Mouse (Mus musculus) embryo, embryonic 9.5 days (tissue): ENCODE data around the gene Ecsit.

Source experiments
- DNase-seq: peaks from one replicate; pipeline ENCODE4 v3.0.0-alpha.2; 2017; ENCODE audit errors: extremely low spot score

The Ecsit gene

GRCm38 (mm10) chr9:22085022-22085834 lies at the start of gene Ecsit:
Ecsit (minus strand) TSS chr9:22085438.
- DNase-seq: peak; percentile 90

GRCm38 (mm10) chr9:22134246-22134890 lies 49.1 kb upstream of the Ecsit start:
- no peak for DNase-seq

GRCm38 (mm10) chr9:22132220-22132619 lies 47.0 kb upstream of the Ecsit start:
- DNase-seq: no peak

GRCm38 (mm10) chr9:22131226-22131981 lies 46.2 kb upstream of the Ecsit start:
- DNase-seq: peak; percentile 52

DNA sequence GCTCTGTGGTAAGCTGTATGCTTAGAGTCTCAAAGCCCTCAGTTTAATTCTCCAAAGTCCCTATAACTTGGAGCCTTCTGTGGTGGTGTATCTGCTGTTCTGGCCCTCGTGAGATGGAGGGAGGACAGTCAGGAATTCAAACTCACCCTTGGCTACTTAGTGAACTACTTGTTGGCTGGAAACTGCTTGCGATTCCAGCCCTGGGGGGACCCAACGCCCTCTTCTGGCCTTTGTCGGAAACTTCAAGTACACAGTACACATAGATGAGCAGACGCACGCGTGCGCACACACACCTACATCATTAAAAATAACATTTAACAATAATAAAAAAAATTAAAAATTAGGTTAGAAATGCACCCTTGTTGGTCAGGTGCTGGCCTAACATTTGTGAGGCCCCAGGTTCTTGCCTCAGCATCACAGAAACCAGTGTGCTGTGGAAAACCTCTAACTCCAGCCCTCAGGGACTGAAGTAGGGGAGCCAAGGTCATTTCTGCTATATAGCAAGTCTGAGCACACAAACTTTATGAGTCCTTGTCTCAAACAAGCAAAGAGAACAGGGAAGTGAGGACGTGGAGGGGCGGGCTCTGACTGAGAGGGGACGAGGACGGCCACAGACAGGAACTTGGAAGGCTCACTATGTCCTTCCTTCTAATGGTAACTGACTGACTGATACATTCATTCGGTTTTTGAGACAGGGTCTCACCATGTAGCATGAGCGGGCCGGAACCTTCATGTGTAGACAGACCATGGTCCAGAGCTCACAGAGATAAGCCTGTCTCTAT lies 40.2 kb upstream of the Ecsit start:
- DNase-seq: no peak

- DNase-seq: no peak
Observed at GRCm38 (mm10) chr9:22124169-22124568, 38.9 kb upstream of the Ecsit start.

DNA sequence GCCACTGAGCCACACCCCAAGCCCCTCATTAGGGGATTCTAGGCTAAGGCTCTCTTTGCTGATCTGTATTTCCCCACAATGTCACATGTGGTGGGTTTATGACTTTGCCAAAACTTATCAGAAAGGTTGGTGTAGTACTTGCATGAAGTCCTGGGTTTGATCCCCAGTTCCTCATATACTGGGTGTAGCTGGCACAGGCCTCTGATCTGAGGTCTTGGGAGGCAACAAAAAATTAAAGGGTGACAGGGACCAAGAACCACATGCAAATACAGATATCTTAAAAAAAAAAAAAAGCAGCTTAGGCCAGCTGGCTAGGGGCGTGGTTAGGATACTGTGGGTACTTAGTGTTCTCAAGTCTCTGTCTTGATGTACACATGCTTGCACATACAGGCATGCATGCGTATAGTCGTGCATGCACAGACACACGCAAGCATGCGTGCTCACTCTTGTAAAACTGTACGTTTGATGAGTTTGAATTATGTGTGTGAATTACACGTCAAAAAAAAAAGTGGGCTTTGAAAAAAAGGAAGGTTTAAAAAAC lies 37.9 kb upstream of the Ecsit start:
- DNase-seq: no peak

- no peak for DNase-seq
Observed at GRCm38 (mm10) chr9:22122005-22122404, 36.8 kb upstream of the Ecsit start.

DNA sequence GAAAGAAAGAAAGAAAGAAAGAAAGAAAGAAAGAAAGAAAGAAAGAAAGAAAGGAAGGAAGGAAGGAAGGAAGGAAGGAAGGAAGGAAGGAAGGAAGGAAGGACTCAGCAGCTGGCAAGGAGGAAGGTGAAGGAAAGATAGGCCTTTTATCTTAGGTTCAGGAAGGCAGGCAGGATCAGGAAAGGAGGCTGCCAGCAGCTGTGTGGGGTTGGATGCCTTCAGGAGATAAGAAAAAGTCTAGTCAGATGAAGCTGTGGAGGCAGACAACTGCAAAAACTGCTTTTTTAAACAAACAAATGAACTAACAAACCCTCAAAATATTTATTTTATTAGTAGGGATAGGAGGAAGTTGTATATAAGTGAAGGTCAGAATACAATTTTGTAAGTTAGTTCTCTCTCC lies 36.3 kb upstream of the Ecsit start:
- DNase-seq: no peak

- no peak for DNase-seq
Observed at GRCm38 (mm10) chr9:22119543-22119942, 34.3 kb upstream of the Ecsit start.

DNA sequence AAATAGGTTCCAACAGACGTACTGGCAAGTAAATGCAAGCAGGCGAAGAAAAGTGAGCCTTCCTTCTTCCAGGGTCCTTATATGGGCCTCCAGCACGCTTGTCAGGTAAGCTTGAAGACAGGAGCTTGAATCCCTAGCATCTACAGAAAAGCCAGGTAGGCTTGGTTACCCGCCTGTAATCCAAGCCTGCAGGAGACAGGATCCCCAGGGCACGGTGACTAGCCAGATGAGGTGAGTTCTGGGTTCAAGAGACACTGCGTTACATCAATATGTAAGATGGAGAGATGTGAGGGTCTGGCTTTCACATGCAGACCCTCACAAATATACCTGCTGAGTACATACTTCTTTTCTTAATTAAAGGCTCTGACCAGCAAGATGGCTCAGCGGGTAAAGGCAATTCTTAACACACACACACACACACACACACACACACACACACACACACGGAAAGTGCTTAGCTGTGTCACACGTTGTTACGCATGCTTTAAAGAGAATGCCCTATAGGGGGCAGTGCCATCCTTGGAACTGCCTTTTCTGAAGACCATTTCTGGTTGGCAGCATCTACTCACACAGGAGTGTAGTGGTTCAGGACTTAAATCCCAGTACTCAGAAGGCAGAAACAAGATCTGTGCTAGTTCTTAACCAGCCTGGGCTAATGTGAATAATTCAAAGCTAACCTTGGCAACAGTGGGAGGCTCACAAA lies 32.7 kb upstream of the Ecsit start:
- no peak for DNase-seq

GRCm38 (mm10) chr9:22116740-22117426 lies 31.6 kb upstream of the Ecsit start, which contains the start of gene Elof1:
Elof1 (minus strand) TSS chr9:22117172.
- DNase-seq: peak; percentile 91

DNA sequence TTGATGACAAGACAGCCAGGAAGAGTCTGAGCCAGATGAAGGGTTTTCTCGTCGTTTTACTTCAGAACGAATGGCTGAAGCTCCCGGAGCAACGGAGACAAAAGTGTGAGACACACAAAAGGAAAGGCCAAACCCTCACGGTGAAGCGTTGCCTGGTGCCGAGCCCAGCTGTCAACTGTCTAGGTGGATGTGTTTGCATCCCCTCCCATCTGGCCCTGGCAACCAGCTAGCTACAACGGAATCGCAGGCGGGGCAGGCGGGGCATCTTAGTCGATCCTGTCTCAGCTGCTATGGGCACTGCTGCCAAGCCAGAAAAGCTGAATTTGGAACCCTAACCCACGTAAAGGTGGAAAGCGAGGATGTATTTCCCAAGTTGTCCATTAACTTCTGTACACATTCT lies 30.8 kb upstream of the Ecsit start:
- no peak for DNase-seq

DNA sequence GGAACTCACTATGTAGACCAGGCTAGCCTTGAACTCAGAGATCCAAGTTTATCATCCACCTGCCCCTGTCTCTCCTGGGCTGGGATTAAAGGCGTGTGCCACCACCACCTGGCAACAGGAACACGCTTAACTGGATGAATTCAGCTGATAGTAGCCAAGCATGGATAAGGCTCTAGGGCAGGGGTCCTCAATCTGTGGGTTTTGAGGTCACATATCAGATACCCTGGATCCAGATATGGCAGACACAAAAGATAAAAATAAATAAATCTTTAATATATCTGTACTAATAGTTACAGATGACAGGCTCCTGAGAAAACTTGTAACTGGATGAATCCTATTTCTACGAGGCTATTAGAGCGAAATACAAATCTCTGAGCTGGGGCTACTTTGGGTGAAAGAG lies 30.4 kb upstream of the Ecsit start:
- no peak for DNase-seq

DNA sequence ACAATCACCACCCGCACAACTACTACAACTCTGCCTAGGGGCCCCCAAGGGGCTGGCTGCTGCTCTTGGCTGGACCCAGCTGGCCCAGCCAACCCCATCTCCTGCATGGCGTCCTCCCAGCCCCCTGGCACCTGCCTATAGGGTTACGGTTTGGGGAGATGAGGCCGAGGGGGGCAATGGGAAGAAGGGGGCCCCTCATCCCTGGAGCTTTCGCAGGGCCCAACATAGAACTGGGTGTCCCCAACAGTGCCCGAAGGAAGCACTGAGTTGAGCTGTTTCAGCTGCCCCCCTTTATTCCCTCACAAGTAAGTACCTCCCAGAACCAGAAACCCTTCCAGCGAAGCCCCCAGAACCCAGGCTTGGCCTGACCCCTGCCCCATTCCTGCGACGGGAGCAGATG lies 23.0 kb upstream of the Ecsit start:
- DNase-seq: no peak

- DNase-seq: peak; percentile 11
Observed at GRCm38 (mm10) chr9:22099922-22100321, 14.7 kb upstream of the Ecsit start.

GRCm38 (mm10) chr9:22098993-22099696 lies 13.9 kb upstream of the Ecsit start, which contains the start of gene Cnn1:
Cnn1 (plus strand) TSS chr9:22099216.
- peak; percentile 6 for DNase-seq

DNA sequence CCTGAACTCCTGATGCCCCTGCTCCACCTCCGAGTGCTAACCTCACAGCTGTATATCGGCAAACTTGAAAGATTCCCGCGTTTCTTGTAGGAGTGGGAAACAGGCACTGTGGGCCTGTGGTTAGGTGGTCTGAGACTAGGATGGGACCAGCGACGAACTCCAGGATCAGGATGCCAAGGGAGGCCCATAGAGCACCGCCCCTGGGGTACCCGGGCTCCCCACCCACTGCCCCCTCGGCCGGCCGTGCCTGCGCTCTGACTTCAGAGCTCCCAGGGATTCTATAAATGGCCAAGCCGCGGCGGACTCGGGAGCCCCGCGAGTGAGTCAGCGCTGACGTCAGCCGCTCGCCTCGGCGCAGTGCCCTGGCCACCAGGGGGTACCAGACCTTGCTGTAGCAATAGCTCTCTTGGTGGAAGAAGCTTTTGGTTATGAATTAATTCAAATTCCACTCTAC lies 10.6 kb upstream of the Ecsit start:
- peak; percentile 74 for DNase-seq

- DNase-seq: no peak
Observed at GRCm38 (mm10) chr9:22092746-22093145, 7.5 kb upstream of the Ecsit start.
